Mouse (Mus musculus) MEL (cell line): ENCODE measurements around the gene Slc15a5. TPM values are rescaled to one million over a fixed set of nuclear protein-coding genes. Genes with fewer than 3 reads are reported as not detected.

Experiments used
- DNase-seq: peaks from one replicate; pipeline ENCODE4 v3.0.0; 2011; ENCODE audit warnings: low read depth, low spot score
- H3K27ac ChIP-seq: 2 replicates; pipeline ENCODE4 v1.5.1; 2012; ENCODE audit warnings: low read depth, mild to moderate bottlenecking, control low read depth, low read length, moderate library complexity; ENCODE audit not compliant: control insufficient read depth
- H3K27me3 ChIP-seq, 2 experiments: fragments of 150-350 bp in 1 of 2; sonication (generic) in 1 of 2; 2 replicates each; pipeline ENCODE4 v1.6.1; 2012; ENCODE audit warnings: low read length in 2 of 2, mild to moderate bottlenecking in 2 of 2, improper control_type of control experiment in 1 of 2, moderate library complexity in 1 of 2; ENCODE audit not compliant: insufficient read depth in 2 of 2, control insufficient read depth in 1 of 2
- H3K36me3 ChIP-seq, 2 experiments: 2 replicates each; pipeline ENCODE4 v1.6.1; 2012 to 2014; ENCODE audit warnings: low read length in 2 of 2, improper control_type of control experiment in 1 of 2, inconsistent platforms in 1 of 2, mild to moderate bottlenecking in 1 of 2; ENCODE audit not compliant: insufficient read depth in 2 of 2, control insufficient read depth in 1 of 2
- H3K4me1 ChIP-seq, 2 experiments: fragments of 150-350 bp in 1 of 2; sonication (generic) in 1 of 2; 2 replicates each; pipeline ENCODE4 v1.6.1; 2012; ENCODE audit warnings: low read length in 2 of 2, improper control_type of control experiment in 1 of 2, mild to moderate bottlenecking in 1 of 2; ENCODE audit not compliant: insufficient read depth in 2 of 2, control insufficient read depth in 1 of 2
- H3K4me3 ChIP-seq, 2 experiments: fragments of 150-350 bp in 1 of 2; sonication (generic) in 1 of 2; 2 replicates each; pipeline ENCODE4 v1.5.1; 2012; ENCODE audit warnings: low read depth in 2 of 2, low read length in 2 of 2, mild to moderate bottlenecking in 2 of 2, moderate library complexity in 2 of 2, control low read depth in 1 of 2, improper control_type of control experiment in 1 of 2; ENCODE audit not compliant: control insufficient read depth in 1 of 2, insufficient read depth in 1 of 2
- H3K79me2 ChIP-seq: 2 replicates; pipeline ENCODE4 v1.6.1; 2012; ENCODE audit warnings: mild to moderate bottlenecking, low read length, moderate library complexity; ENCODE audit not compliant: control insufficient read depth, poor library complexity, insufficient read depth
- H3K9ac ChIP-seq: 2 replicates; pipeline ENCODE4 v1.6.1; 2012; ENCODE audit warnings: low read depth, mild to moderate bottlenecking, control low read depth, low read length, moderate library complexity; ENCODE audit not compliant: control insufficient read depth, poor library complexity, severe bottlenecking
- H3K9me3 ChIP-seq: fragments of 150-350 bp; sonication (generic); replicated peaks from 2 replicates; pipeline ENCODE4 v1.6.1; 2012; ENCODE audit warnings: mild to moderate bottlenecking, low read length, improper control_type of control experiment, moderate library complexity; ENCODE audit not compliant: insufficient read depth
- BHLHE40 ChIP-seq: IDR thresholded peaks from 2 replicates; pipeline ENCODE4 v1.6.1; 2012; ENCODE audit warnings: low read depth, mild to moderate bottlenecking, inconsistent platforms, low read length, improper control_type of control experiment, borderline replicate concordance
- CHD2 ChIP-seq: IDR thresholded peaks from 2 replicates; pipeline ENCODE4 v1.6.1; 2011; ENCODE audit warnings: low read length, improper control_type of control experiment
- ELF1 ChIP-seq: IDR thresholded peaks from 2 replicates; pipeline ENCODE4 v1.6.1; 2014; ENCODE audit warnings: low read depth, mild to moderate bottlenecking, inconsistent platforms, low read length, improper control_type of control experiment, moderate library complexity
- ETS1 ChIP-seq: IDR thresholded peaks from 2 replicates; pipeline ENCODE4 v1.6.1; 2012; ENCODE audit warnings: low read depth, mild to moderate bottlenecking, inconsistent platforms, low read length, improper control_type of control experiment, moderate library complexity
- GATA1 ChIP-seq: IDR thresholded peaks from 2 replicates; pipeline ENCODE4 v1.6.1; 2011; ENCODE audit warnings: low read depth, low read length, improper control_type of control experiment
- HCFC1 ChIP-seq: IDR thresholded peaks from 2 replicates; pipeline ENCODE4 v1.6.1; 2012; ENCODE audit warnings: low read depth, mild to moderate bottlenecking, inconsistent platforms, low read length, improper control_type of control experiment, moderate library complexity
- JUND ChIP-seq: IDR thresholded peaks from 2 replicates; pipeline ENCODE4 v1.6.1; 2011; ENCODE audit warnings: low read depth, mild to moderate bottlenecking, improper control_type of control experiment, low read length
- MAX ChIP-seq: IDR thresholded peaks from 2 replicates; pipeline ENCODE4 v1.6.1; 2011; ENCODE audit warnings: low read length, improper control_type of control experiment
- MAZ ChIP-seq: IDR thresholded peaks from 2 replicates; pipeline ENCODE4 v1.6.1; 2012; ENCODE audit warnings: low read depth, mild to moderate bottlenecking, inconsistent platforms, low read length, improper control_type of control experiment
- MYB ChIP-seq: IDR thresholded peaks from 2 replicates; pipeline ENCODE4 v1.6.1; 2011; ENCODE audit warnings: mild to moderate bottlenecking, low read depth, low read length, improper control_type of control experiment
- NELFE ChIP-seq: IDR thresholded peaks from 2 replicates; pipeline ENCODE4 v1.6.1; 2011; ENCODE audit warnings: low read depth, low read length, improper control_type of control experiment
- POLR2AphosphoS5 ChIP-seq: IDR thresholded peaks from 2 replicates; pipeline ENCODE4 v1.6.1; 2012; ENCODE audit warnings: low read depth, borderline replicate concordance, mild to moderate bottlenecking, inconsistent platforms, low read length, moderate library complexity, mixed read lengths
- SMC3 ChIP-seq: IDR thresholded peaks from 2 replicates; pipeline ENCODE4 v1.6.1; 2011; ENCODE audit warnings: low read depth, low read length, improper control_type of control experiment
- TBP ChIP-seq: IDR thresholded peaks from 2 replicates; pipeline ENCODE4 v1.8.0; 2011; ENCODE audit warnings: low read depth, low read length, improper control_type of control experiment
- USF1 ChIP-seq: IDR thresholded peaks from 2 replicates; pipeline ENCODE4 v1.6.1; 2014; ENCODE audit warnings: low read depth, mild to moderate bottlenecking, inconsistent platforms, low read length, improper control_type of control experiment, moderate library complexity
- USF2 ChIP-seq, 2 experiments: IDR thresholded peaks; 2 replicates each; pipeline ENCODE4 v1.6.1; 2011 to 2012; ENCODE audit warnings: improper control_type of control experiment in 2 of 2, low read length in 2 of 2, borderline replicate concordance in 1 of 2, inconsistent platforms in 1 of 2, low read depth in 1 of 2, mild to moderate bottlenecking in 1 of 2; ENCODE audit not compliant: insufficient read depth in 1 of 2
- ZMIZ1 ChIP-seq: IDR thresholded peaks from 2 replicates; pipeline ENCODE4 v1.6.1; 2012; ENCODE audit warnings: low read depth, mild to moderate bottlenecking, inconsistent platforms, low read length, improper control_type of control experiment, moderate library complexity
- ZNF384 ChIP-seq: IDR thresholded peaks from 2 replicates; pipeline ENCODE4 v1.6.1; 2012; ENCODE audit warnings: low read depth, mild to moderate bottlenecking, inconsistent platforms, low read length, improper control_type of control experiment
- polyA plus RNA-seq, 2 experiments: library from polyadenylated mRNA; stranded (reverse) in 1 of 2; unstranded in 1 of 2; fragments of >175 nt in 1 of 2; fragments of >200 nt in 1 of 2; gene quantifications; 2 replicates each; pipeline versions ENCODE4 v1.2.1 to v1.2.4; 2012; ENCODE audit warnings: low replicate concordance in 2 of 2, low read depth in 1 of 2; ENCODE audit not compliant: insufficient read length in 2 of 2, insufficient read depth in 1 of 2, missing spikeins in 1 of 2
- total RNA-seq: library from RNA; depleted of rRNA; stranded (reverse); fragments of 300-350 nt; gene quantifications from 2 replicates; pipeline ENCODE4 v1.2.3, GENCODE M21; 2012

The Slc15a5 gene
- total and polyA plus RNA-seq, 3 experiments = not detected

GRCm38 (mm10) chr6:138077681-138078439, 1.9 kb downstream of the Slc15a5 start:
- no peaks in the 10 kb centered on the region for H3K79me2 ChIP-seq
- no peaks in the 10 kb centered on the region for H3K36me3 ChIP-seq
- no peak for DNase-seq
- H3K27ac ChIP-seq = no peak overlapping the region
- H3K4me1 ChIP-seq = no peaks in the 10 kb centered on the region
- TF ChIP-seq BHLHE40 (no peak), JUND (no peak), ZMIZ1 (no peak), SMC3 (no peak), NELFE (no peak), CHD2 (no peak), USF1 (no peak), MYB (no peak), ZNF384 (no peak), POLR2AphosphoS5 (no peak), ELF1 (no peak), ETS1 (no peak), USF2 (IDR thresholded peaks at IDR 0.05; ENCODE audit: borderline replicate concordance in 1 of 2, insufficient read depth in 1 of 2, low read depth in 1 of 2, low read length in 2 of 2) (no peak), TBP (no peak), MAZ (no peak), MAX (no peak)
- no peak overlapping the region for H3K9ac ChIP-seq
- H3K4me3 ChIP-seq = no peak overlapping the region
- no peaks in the 10 kb centered on the region for H3K27me3 ChIP-seq
- no peaks in the 10 kb centered on the region for H3K9me3 ChIP-seq

DNA sequence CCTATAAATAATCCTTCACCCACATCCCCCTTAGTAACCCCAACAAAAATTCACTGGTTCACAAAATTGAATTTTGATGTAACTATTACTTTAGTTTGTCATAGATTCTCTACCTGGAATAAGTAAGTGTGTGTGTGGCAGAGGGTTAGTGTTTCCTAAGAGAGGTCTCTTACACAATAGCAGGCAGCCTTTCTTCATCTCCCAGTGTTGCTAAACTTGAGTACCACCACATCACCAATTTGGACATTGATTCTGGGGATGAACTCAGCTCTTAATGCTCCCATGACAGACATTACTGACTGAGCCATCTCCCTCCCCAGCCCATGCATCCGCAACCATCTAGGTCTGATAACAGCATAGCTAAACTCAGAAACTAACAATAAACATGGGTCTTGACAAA, 4.0 kb downstream of the Slc15a5 start:
- TF ChIP-seq GATA1 (no peak), JUND (no peak), HCFC1 (no peak)
- Histone ChIP-seq H3K4me3 (no peak overlapping the region), H3K4me1 (no peaks in the 10 kb centered on the region), H3K27me3 (no peaks in the 10 kb centered on the region), H3K27ac (no peak overlapping the region), H3K9me3 (no peaks in the 10 kb centered on the region), H3K79me2 (no peaks in the 10 kb centered on the region), H3K36me3 (no peaks in the 10 kb centered on the region), H3K9ac (no peak overlapping the region)
- no peak for DNase-seq
